Mouse (Mus musculus) MEL-GATA-1-ER (cell line): ENCODE data around the gene Itprid2.

Experiments
- DNase-seq: peaks from one replicate; pipeline ENCODE4 v3.0.0-alpha.2; 2012; ENCODE audit warnings: low read depth; ENCODE audit errors: extremely low read depth

Gene Itprid2

GRCm38 (mm10) chr2:79707575-79707974 lies 72.4 kb downstream of the Itprid2 start, which contains the start of gene Ppp1r1c:
Gene Ppp1r1c (plus strand): TSS chr2:79707780.
- no peak for DNase-seq

- DNase-seq: no peak
Measured at GRCm38 (mm10) chr2:79713662-79714091, 78.5 kb downstream of the Itprid2 start.

GRCm38 (mm10) chr2:79714745-79715144 lies 79.6 kb downstream of the Itprid2 start:
- DNase-seq: no peak

- no peak for DNase-seq
Measured at GRCm38 (mm10) chr2:79715925-79716324, 80.8 kb downstream of the Itprid2 start.

- DNase-seq: no peak
Measured at GRCm38 (mm10) chr2:79717846-79718245, 82.7 kb downstream of the Itprid2 start.

GRCm38 (mm10) chr2:79722415-79722814 lies 87.3 kb downstream of the Itprid2 start:
- no peak for DNase-seq
